Mouse (Mus musculus) ES-E14 (cell line): ENCODE measurements around the gene Zbtb2. TPM values are rescaled to one million over a fixed set of nuclear protein-coding genes. Genes with fewer than 3 reads are reported as not detected.

Source experiments
- DNase-seq: peaks from one replicate; pipeline ENCODE4 v3.0.0-alpha.2; 2013; ENCODE audit warnings: low read depth, low spot score
- H3K27ac ChIP-seq: 2 replicates; pipeline ENCODE4 v1.5.1; 2012; ENCODE audit warnings: low read depth, mild to moderate bottlenecking, low read length, moderate library complexity, mixed read lengths; ENCODE audit not compliant: poor library complexity, insufficient read depth, severe bottlenecking
- H3K36me3 ChIP-seq: 2 replicates; pipeline ENCODE4 v1.6.1; 2012; ENCODE audit warnings: mild to moderate bottlenecking, low read length, moderate library complexity, mixed read lengths; ENCODE audit not compliant: control insufficient read depth, poor library complexity, insufficient read depth, severe bottlenecking
- H3K4me1 ChIP-seq, 2 experiments: fragments of 150-350 bp in 1 of 2; sonication (generic) in 1 of 2; 2 replicates each; pipeline ENCODE4 v1.6.1; 2012; ENCODE audit warnings: low read length in 2 of 2, mild to moderate bottlenecking in 1 of 2, mixed read lengths in 1 of 2; ENCODE audit not compliant: control insufficient read depth in 2 of 2, insufficient read depth in 2 of 2, poor library complexity in 1 of 2
- H3K4me3 ChIP-seq, 2 experiments: fragments of 150-350 bp in 1 of 2; sonication (generic) in 1 of 2; 2 replicates each; pipeline ENCODE4 v1.5.1; 2012; ENCODE audit warnings: low read length in 2 of 2, low read depth in 1 of 2, mild to moderate bottlenecking in 1 of 2, mixed read lengths in 1 of 2; ENCODE audit not compliant: insufficient read depth in 1 of 2, poor library complexity in 1 of 2, severe bottlenecking in 1 of 2
- H3K9ac ChIP-seq: 2 replicates; pipeline ENCODE4 v1.6.1; 2012; ENCODE audit warnings: low read depth, mild to moderate bottlenecking, low read length, mixed read lengths; ENCODE audit not compliant: poor library complexity, insufficient read depth, severe bottlenecking
- H3K9me3 ChIP-seq: fragments of 150-350 bp; sonication (generic); 2 replicates; pipeline ENCODE4 v1.6.1; 2012; ENCODE audit warnings: low read depth, mild to moderate bottlenecking, low read length; ENCODE audit not compliant: control insufficient read depth, insufficient read depth
- CHD2 ChIP-seq: IDR thresholded peaks from 2 replicates; pipeline ENCODE4 v1.6.1; 2014; ENCODE audit warnings: mild to moderate bottlenecking, low read depth, low read length, inconsistent platforms
- HCFC1 ChIP-seq: IDR thresholded peaks from 2 replicates; pipeline ENCODE4 v1.6.1; 2012; ENCODE audit warnings: low read length, inconsistent platforms, borderline replicate concordance; ENCODE audit not compliant: insufficient read depth
- MAFK ChIP-seq: IDR thresholded peaks from 2 replicates; pipeline ENCODE4 v1.6.1; 2014; ENCODE audit warnings: mild to moderate bottlenecking, low read depth, low read length, inconsistent platforms; ENCODE audit not compliant: insufficient read depth
- ZC3H11A ChIP-seq: IDR thresholded peaks from 2 replicates; pipeline ENCODE4 v1.6.1; 2012; ENCODE audit warnings: low read depth, mild to moderate bottlenecking, inconsistent platforms, low read length, borderline replicate concordance
- ZNF384 ChIP-seq: IDR thresholded peaks from 2 replicates; pipeline ENCODE4 v1.6.1; 2012; ENCODE audit warnings: low read depth, low read length, inconsistent platforms
- in situ Hi-C, 2 experiments: fragments of 600-800 bp; cut with MboI; formaldehyde crosslinking; loops; one replicate each; pipeline ENCODE4 v1.15.1; 2025; ENCODE audit warnings: low sequenced_read_pairs in 2 of 2, inconsistent platforms in 1 of 2; ENCODE audit not compliant: unreplicated experiment in 2 of 2
- total RNA-seq: library from RNA; depleted of rRNA; stranded (reverse); fragments of 300-350 nt; gene quantifications from 2 replicates; pipeline ENCODE4 v1.2.3, GENCODE M21; 2012

Gene Zbtb2
- total RNA-seq, 1 experiment: 14.7 TPM

GRCm38 (mm10) chr10:4347136-4347492 lies 40.8 kb downstream of the Zbtb2 start:
- no peak overlapping the region for H3K27ac ChIP-seq

GRCm38 (mm10) chr10:4346489-4347135 lies 41.3 kb downstream of the Zbtb2 start:
- Histone ChIP-seq H3K36me3 (peaks cover 5% of the 10 kb centered on the region; the same call in 1 of the 2 replicates), H3K27ac (no peak overlapping the region), H3K4me3 (peak overlapping the region in 1 of 2 experiments; percentile 54; a peak in 2 of 4 replicates), H3K9ac (peak overlapping the region; percentile 54; the same call in 1 of the 2 replicates), H3K4me1 (peaks cover 9% of the 10 kb centered on the region in 2 experiments; a peak in 3 of 4 replicates), H3K9me3 (no peaks in the 10 kb centered on the region)
- TF ChIP-seq ZC3H11A (0 out of 2 replicates have a peak, but pooled peaks have one; percentile 8), HCFC1 (no peak)
- in situ Hi-C loops: no loop called here
- peak; percentile 92 for DNase-seq

More at GRCm38 (mm10) chr10:4347136-4347492, 40.8 kb downstream of the Zbtb2 start:
- peaks cover 7 to 9% of the 10 kb centered on the region in 2 experiments; a peak in 3 of 4 replicates for H3K4me1 ChIP-seq
- H3K9ac ChIP-seq: no peak overlapping the region
- no peak for DNase-seq
- no peak overlapping the region for H3K4me3 ChIP-seq
- H3K9me3 ChIP-seq: no peaks in the 10 kb centered on the region
- no peak for TF ChIP-seq ZNF384
- TF ChIP-seq MAFK: no peak
- TF ChIP-seq ZC3H11A: no peak
- TF ChIP-seq HCFC1: no peak
- TF ChIP-seq CHD2: no peak
- in situ Hi-C loops: no loop called here
- H3K36me3 ChIP-seq: peaks cover 7% of the 10 kb centered on the region; the same call in 1 of the 2 replicates

- in situ Hi-C loops: no loop called here
- Histone ChIP-seq H3K4me1 (peaks cover 13 to 21% of the 10 kb centered on the region in 2 experiments; a peak in 3 of 4 replicates), H3K4me3 (no peak overlapping the region), H3K36me3 (peaks cover 4% of the 10 kb centered on the region; the same call in 1 of the 2 replicates), H3K9me3 (no peaks in the 10 kb centered on the region), H3K27ac (peak overlapping the region; percentile 42; the same call in 1 of the 2 replicates), H3K9ac (peak overlapping the region; percentile 11; the same call in 1 of the 2 replicates)
- no peak for TF ChIP-seq HCFC1
- TF ChIP-seq MAFK: no peak
- TF ChIP-seq CHD2: no peak
- no peak for TF ChIP-seq ZC3H11A
- TF ChIP-seq ZNF384: no peak
- DNase-seq: peak; percentile 44
Observed at GRCm38 (mm10) chr10:4341430-4341829, 46.5 kb downstream of the Zbtb2 start.

- peaks cover 4% of the 10 kb centered on the region; the same call in 1 of the 2 replicates for H3K36me3 ChIP-seq
- no peak overlapping the region for H3K27ac ChIP-seq
- no peaks in the 10 kb centered on the region for H3K9me3 ChIP-seq
- in situ Hi-C loops: no loop called here
- TF ChIP-seq ZNF384: no peak
- TF ChIP-seq HCFC1: no peak
- TF ChIP-seq CHD2: no peak
- no peak for TF ChIP-seq ZC3H11A
- no peak for TF ChIP-seq MAFK
- no peak overlapping the region for H3K4me3 ChIP-seq
- peaks cover 14 to 15% of the 10 kb centered on the region in 2 experiments for H3K4me1 ChIP-seq
- H3K9ac ChIP-seq: no peak overlapping the region
- no peak for DNase-seq
Observed at GRCm38 (mm10) chr10:4338863-4339461, 48.9 kb downstream of the Zbtb2 start.
